Mouse (Mus musculus): Measurements from ENCODE around the gene Jazf1. TPM values are rescaled to one million over a fixed set of nuclear protein-coding genes. Genes with fewer than 3 reads are reported as not detected.

Gene Jazf1
- 3.0 TPM for polyA plus RNA-seq (2017; shearing (Covaris generic))

GRCm38 (mm10) chr6:53067989-53068874, at the start of gene Jazf1:
Jazf1 (minus strand) TSS chr6:53068631.

Other genes starting within 250 kb of the Jazf1 start
- gene Creb5, start 218.6 kb upstream of the Jazf1 start, polyA plus RNA-seq (2017; shearing (Covaris generic)): 1.4 TPM

Measured in effector memory CD4-positive, alpha-beta T cell, adult 7 months (primary cell).